Mouse (Mus musculus): ENCODE data around the gene Otx2.
A peak's percentile ranks its signal among the peaks of the same experiment; 100 is the strongest.
"Not testable (repeated sequence)": the region's sequence is repeated elsewhere in the genome, so short reads cannot be mapped to it uniquely, and the experiment has no call there.

The Otx2 gene

DNA sequence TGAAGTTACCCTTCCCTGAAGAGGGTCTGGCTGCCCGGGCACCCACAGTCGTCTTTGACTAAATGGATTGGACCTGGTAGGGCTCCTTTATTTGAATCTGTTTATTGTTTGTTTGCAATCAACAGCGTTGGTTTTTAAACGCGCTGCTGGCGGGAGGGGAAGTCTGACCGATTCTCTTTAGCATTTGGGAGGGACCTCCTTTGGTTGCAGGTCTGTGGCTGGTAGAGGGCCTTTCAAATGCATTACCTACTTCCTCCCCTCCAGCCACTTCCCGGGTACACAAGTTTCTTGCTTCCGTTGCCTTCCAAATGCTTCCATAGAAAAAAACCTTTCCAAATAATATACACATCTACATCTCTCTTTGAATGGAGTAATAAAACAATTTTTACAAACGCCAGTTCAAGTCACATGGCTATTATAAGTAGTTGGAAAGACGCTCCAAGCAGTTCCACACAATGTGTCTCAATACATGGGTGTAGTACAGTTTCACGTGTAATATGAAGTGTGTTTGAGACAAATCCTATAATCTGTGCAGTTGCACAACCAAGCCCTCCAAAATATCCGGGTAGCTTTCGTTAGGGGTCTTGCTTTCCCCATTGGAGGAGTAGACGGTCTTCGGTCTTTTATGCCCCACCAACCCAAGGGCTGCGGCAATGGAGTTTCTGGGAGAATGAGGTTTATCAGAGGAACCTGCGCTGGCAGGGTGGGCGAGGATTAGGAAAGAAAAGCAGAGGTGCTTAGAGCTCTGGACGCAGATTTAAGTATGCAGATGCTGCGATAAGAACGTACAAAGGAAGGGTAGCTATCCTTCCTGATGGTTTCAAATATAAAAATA, 19.7 kb downstream of the Otx2 start:
- DNase-seq (ENCODE audit: low read depth): no peak

DNA sequence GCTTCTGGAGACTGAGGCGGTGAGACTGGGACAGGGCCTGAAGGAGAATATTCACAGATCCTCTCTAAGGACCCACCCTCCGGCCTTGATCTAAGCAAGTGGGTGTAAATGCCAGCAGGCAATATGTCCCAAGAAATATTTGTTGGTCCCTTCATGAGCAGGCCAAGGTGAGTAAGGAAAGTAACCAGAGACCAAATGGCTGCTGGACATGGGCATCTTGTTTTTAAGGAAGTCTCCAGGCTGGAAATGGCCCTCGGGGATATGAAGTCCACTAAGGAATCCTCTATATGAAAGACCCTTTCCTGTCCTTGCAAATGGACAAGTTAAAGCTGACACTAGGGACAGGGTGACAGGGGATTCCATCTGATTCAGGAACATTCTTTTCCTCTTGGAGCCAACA, 20.5 kb downstream of the Otx2 start:
- no peak for DNase-seq (ENCODE audit: low read depth)

- DNase-seq (ENCODE audit: low read depth): no peak
Measured at GRCm38 (mm10) chr14:48652256-48652655, 21.4 kb downstream of the Otx2 start.

DNA sequence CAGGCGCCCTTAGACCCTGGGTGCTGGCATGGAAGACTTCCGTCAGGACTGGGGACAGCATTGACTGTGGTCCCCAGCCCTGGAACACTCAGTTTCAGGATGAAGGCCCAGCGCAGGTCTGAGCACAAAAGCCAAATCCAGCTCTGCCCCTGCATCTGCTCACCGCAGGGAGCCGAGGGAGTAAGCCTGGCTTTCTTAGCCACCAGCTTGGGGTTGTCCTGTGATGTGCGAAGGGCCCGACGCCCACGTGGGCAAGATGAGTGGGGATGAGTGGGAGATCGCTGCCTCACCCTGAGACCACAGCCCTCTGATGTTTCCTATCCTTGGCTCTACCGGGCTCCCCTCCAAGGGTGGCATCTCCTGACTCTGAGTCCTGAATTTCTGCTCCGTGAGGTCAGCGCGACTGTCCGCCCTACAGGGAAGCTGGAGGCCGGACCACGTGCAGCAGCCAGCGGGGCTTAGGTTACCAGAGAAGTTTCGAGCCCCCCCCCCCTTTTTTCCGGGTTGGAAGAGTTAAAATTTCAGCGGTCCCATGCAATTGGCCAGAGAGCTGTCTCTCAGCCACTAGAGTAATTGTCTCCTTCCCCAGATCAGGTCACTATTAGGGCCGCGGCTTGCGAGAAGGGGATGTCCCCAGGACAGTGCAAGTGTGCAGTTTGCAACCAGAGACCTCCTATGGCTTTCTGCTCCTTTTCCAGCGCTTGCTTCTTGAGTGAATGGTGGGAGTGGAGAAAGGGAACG, 22.0 kb downstream of the Otx2 start:
- no peak for DNase-seq (ENCODE audit: low read depth)

DNA sequence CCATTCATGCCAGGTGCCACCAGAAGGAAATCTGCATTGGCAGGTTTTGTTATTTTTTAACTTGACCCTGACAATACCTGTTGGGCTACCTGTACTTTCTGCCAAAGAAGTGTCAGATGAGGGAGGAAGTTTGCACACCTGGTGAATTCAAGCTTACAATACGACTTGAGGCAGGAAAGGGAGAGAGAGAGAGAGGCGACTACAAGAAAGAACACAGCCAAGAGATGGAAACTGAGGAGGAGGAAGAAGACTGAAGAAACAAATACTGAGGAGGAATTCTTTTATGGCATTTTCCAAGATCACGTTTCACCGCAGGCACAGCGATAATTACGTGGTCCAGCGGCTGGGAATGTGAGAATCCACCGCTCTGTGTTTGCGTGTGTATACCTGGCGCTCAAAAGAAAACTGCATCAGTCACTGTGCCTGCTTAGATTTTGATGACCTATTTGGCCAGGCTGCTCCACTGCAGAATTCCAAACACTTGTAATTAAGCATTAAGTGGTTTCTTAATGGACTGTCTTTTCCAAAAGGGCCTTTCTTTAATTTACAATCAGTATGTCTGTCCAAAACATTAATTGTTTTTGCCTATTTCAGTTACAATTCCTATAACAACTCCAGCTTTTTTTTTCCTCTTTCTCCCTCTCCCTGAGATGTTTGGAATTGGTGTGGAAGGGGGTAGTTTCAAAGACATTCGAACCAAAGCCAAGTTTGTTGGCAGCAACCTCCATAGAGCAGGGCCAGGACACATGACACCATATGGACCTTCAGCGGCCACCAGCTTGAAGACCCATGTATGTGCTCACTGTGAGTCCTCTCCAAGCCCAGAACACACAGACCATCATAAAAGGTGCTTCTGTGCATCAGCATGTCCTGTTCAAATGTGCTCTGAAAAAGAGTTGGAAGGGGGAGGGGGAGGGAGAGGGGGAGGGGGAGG, 31.9 kb downstream of the Otx2 start:
- DNase-seq (ENCODE audit: low read depth): no peak

- no peak for DNase-seq (ENCODE audit: low read depth)
Measured at GRCm38 (mm10) chr14:48633141-48633540, 40.5 kb downstream of the Otx2 start.

DNA sequence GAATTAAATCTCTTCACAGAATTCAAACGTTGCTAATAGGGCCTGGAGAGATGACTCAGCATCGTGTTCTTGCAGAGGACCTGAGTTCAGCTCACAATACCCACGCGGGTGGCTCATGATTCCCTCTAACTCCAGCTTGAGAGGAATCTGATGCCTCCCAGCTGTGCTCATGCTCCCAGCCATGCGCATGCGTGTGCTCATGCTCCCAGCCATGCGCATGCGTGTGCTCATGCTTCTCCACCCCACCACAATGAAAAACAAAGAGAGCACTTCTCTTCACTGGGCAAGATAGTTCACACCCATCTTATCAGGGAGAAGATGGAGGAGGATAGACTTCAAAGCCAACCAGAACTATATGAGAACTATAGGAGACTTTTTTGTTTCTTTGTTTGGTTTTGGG, 41.3 kb downstream of the Otx2 start:
- peak; percentile 5 for DNase-seq (ENCODE audit: low read depth)

DNA sequence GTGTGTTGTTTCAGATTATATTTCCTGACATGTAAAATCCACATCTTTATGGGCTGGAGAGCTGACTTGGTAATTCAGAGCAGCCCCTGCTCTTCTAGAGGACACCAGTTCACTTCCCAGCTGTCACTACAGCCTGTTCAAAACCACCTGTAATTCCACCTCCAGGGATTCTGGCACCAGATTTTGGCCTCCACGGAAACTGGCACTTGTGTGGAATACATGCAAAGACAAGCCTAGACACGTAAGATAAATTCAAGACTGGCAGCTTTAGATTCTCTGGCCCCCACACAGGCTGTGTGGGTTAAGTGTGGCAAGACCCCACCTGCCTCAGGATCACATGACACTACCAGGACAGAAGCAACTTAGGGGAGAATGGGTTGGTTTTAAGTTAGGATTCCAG, 42.1 kb downstream of the Otx2 start:
- no peak for DNase-seq (ENCODE audit: low read depth)

- no peak for DNase-seq (ENCODE audit: low read depth)
Measured at GRCm38 (mm10) chr14:48629404-48629803, 44.2 kb downstream of the Otx2 start.

DNA sequence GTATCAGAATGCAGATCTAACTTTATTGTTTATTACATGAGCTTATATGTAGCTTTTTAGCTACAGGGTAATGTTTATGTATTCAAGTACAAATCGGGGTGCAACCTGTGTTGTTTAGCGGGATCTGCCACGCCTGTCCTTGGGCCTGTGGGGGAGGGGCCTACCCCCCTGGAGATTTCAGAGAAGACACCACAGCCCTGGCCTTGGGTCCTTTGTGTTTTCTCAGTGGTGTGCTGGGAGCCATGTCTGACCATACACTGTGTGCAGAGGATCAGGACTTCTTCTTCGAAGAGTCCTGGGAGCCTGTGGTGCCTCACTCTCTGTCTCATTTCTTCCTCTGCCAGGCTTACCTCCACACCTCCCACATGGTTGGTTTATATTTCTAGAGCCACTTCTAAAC, 47.3 kb downstream of the Otx2 start:
- no peak for DNase-seq (ENCODE audit: low read depth)

GRCm38 (mm10) chr14:48625331-48625694, 48.3 kb downstream of the Otx2 start:
- no peak for DNase-seq (ENCODE audit: low read depth)

- no peak for DNase-seq (ENCODE audit: low read depth)
Measured at GRCm38 (mm10) chr14:48624596-48625330, 48.9 kb downstream of the Otx2 start.

DNA sequence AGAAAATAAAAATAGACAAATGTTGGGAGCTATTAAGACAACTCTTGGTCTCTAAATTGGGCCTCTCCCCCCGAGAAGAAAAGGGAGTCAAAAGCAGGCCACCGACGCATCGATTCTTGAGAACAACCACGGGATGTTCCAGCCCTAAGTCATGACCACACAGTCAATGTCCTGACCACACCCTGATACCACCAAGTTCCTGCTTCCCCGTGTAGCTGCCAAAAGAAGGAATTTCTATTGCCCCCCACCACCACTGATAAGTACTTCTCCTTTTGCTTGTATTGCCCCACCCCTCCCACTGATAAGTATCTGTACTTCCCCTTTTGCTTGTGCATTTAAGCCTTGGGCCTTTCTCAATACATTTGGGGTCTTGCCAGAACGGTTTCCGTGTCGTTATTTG, 50.9 kb downstream of the Otx2 start:
- DNase-seq (ENCODE audit: low read depth): not testable (repeated sequence)

GRCm38 (mm10) chr14:48616361-48616760, 57.3 kb downstream of the Otx2 start:
- DNase-seq (ENCODE audit: low read depth): no peak

GRCm38 (mm10) chr14:48608641-48609310, 64.8 kb downstream of the Otx2 start:
- DNase-seq (ENCODE audit: low read depth): no peak
